Mouse (Mus musculus) urinary bladder, adult 2 months (tissue): ENCODE data around the gene Pgm2l1. TPM values are rescaled to one million over a fixed set of nuclear protein-coding genes. Genes with fewer than 3 reads are reported as not detected.
A peak's percentile ranks its signal among the peaks of the same experiment; 100 is the strongest.
"Not testable (repeated sequence)": the region's sequence is repeated elsewhere in the genome, so short reads cannot be mapped to it uniquely, and the experiment has no call there.

Experiments
- DNase-seq: peaks from one replicate; pipeline ENCODE4 v3.0.0; 2022; ENCODE audit warnings: low spot score
- polyA plus RNA-seq: library from polyadenylated mRNA; depleted of rRNA; stranded (reverse); fragments of >200 nt; gene quantifications from 2 replicates; pipeline ENCODE4 v1.2.3, GENCODE M21; 2012

Pgm2l1 gene
- polyA plus RNA-seq, 1 experiment: 4.9 TPM

- no peak for DNase-seq
Measured at GRCm38 (mm10) chr7:100228957-100229356, 1.8 kb downstream of the Pgm2l1 start.

GRCm38 (mm10) chr7:100230646-100231045 lies 3.5 kb downstream of the Pgm2l1 start:
- no peak for DNase-seq

- no peak for DNase-seq
Measured at GRCm38 (mm10) chr7:100231661-100232060, 4.5 kb downstream of the Pgm2l1 start.

- no peak for DNase-seq
Measured at GRCm38 (mm10) chr7:100233681-100234080, 6.5 kb downstream of the Pgm2l1 start.

- no peak for DNase-seq
Measured at GRCm38 (mm10) chr7:100234264-100234885, 7.2 kb downstream of the Pgm2l1 start.

- DNase-seq: no peak
Measured at GRCm38 (mm10) chr7:100238271-100238670, 11.1 kb downstream of the Pgm2l1 start.

GRCm38 (mm10) chr7:100240601-100241000 lies 13.4 kb downstream of the Pgm2l1 start:
- DNase-seq: no peak

GRCm38 (mm10) chr7:100243007-100243406 lies 15.8 kb downstream of the Pgm2l1 start:
- DNase-seq: no peak

- no peak for DNase-seq
Measured at GRCm38 (mm10) chr7:100244225-100244624, 17.0 kb downstream of the Pgm2l1 start.

- DNase-seq: no peak
Measured at GRCm38 (mm10) chr7:100245176-100245575, 18.0 kb downstream of the Pgm2l1 start.

GRCm38 (mm10) chr7:100250667-100251066 lies 23.5 kb downstream of the Pgm2l1 start:
- DNase-seq: no peak

- no peak for DNase-seq
Measured at GRCm38 (mm10) chr7:100262350-100262749, 35.2 kb downstream of the Pgm2l1 start.

- DNase-seq: not testable (repeated sequence)
Measured at GRCm38 (mm10) chr7:100264934-100265333, 37.7 kb downstream of the Pgm2l1 start.

- DNase-seq: no peak
Measured at GRCm38 (mm10) chr7:100272369-100272768, 45.2 kb downstream of the Pgm2l1 start.

GRCm38 (mm10) chr7:100274507-100274906 lies 47.3 kb downstream of the Pgm2l1 start:
- DNase-seq: no peak

GRCm38 (mm10) chr7:100276397-100276796 lies 49.2 kb downstream of the Pgm2l1 start:
- no peak for DNase-seq

GRCm38 (mm10) chr7:100279803-100280202 lies 52.6 kb downstream of the Pgm2l1 start:
- no peak for DNase-seq

GRCm38 (mm10) chr7:100281596-100281995 lies 54.4 kb downstream of the Pgm2l1 start:
- DNase-seq: no peak

- DNase-seq: no peak
Measured at GRCm38 (mm10) chr7:100283298-100283697, 56.1 kb downstream of the Pgm2l1 start.

GRCm38 (mm10) chr7:100285383-100285782 lies 58.2 kb downstream of the Pgm2l1 start, which contains the start of gene P4ha3:
Gene P4ha3, plus strand, starts transcription at chr7:100285520.
- no peak for DNase-seq

GRCm38 (mm10) chr7:100287748-100288578 lies 60.8 kb downstream of the Pgm2l1 start:
- DNase-seq: peak; percentile 35

- DNase-seq: no peak
Measured at GRCm38 (mm10) chr7:100288622-100289021, 61.4 kb downstream of the Pgm2l1 start.

- DNase-seq: no peak
Measured at GRCm38 (mm10) chr7:100293546-100293945, 66.4 kb downstream of the Pgm2l1 start.
